16 mouse cellular contexts compared by ENCODE assay signal in the genomic region with DNA sequence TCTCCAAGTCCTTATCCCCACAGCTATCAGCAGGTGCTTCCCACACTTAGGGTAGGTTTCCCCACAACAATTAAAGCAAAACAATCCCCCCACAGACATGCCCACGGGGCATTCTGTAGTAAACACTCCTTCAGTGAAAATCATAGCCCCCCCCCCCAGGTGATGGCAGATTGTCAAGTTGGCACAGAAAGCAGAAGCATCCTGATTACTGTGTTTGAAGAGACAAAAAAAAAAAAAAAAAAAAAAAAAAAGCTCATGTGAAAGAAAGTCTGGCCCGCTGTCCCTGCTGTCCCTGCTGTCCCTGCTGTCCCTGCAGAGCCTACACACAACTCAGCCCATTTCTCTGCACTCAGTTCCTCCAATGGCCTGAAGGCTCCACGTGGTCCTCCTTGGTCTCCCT. TPM values are rescaled to one million over a fixed set of nuclear protein-coding genes. Genes with fewer than 3 reads are reported as not detected.
A peak's percentile ranks its signal among the peaks of the same experiment; 100 is the strongest.
DNase-seq lines count a peak whose midpoint lies in the region.
"Had no signal": no experiment of that assay in that cellular context is flagged by ENCODE, and none has a peak within 500 bp of the region (broad histone marks: within the 10 kb centered on the region; RNA-seq: fewer than 3 reads in every experiment).

No protein-coding gene starts in this region.

- peak; percentile 32 to 41 for DNase-seq in layer of hippocampus, postnatal 10 days (ENCODE audit: low spot score in 2 of 2)
- no peak for DNase-seq in layer of hippocampus, adult 9-10 months (ENCODE audit: low spot score)
- peak; percentile 39 for DNase-seq in right cerebral cortex, postnatal 4 days
- no peak for DNase-seq in right cerebral cortex, postnatal 25 days
- peak; percentile 54 for DNase-seq in forelimb bud, embryonic 11.5 days (ENCODE audit: low read depth, low spot score)
- no peak for DNase-seq in heart, adult 8-10 months (ENCODE audit: low spot score)
- DNase-seq: adrenal gland, adult 8-10 months; adrenal gland, postnatal 14 days; adrenal gland, postnatal 36 days; cerebellum, adult 11-12 months; cerebellum, adult 8-10 months; cerebellum, adult 9-11 months; cerebellum, postnatal 25 days; forebrain, postnatal 0 days had no signal

RNA-seq across cellular contexts. Expression of a gene that starts 1.7 kb away (rescaled TPM):
- under 1 TPM; 0.59 to 0.65 TPM for total RNA-seq in layer of hippocampus, postnatal 10 days (2021)
- total RNA-seq in heart, adult 8-10 months (2022), result not detected
- total RNA-seq: adrenal gland, adult 18-20 months; adrenal gland, adult 8-10 months; adrenal gland, postnatal 14 days; adrenal gland, postnatal 36 days; ES-E14 had no signal

RNA-seq across cellular contexts. Expression of a gene that starts 31.8 kb away (rescaled TPM):
- total RNA-seq in layer of hippocampus, postnatal 10 days (2021), result 1 to 10 TPM in 1 of 2 experiments, under 1 TPM in 1; 0.47 to 1.3 TPM
- total RNA-seq in heart, adult 8-10 months (2022), result not detected
- total RNA-seq: adrenal gland, postnatal 36 days; forebrain, postnatal 0 days had no signal

RNA-seq across cellular contexts. Expression of a gene that starts 39.1 kb away (rescaled TPM):
- under 1 TPM; 0.50 to 0.62 TPM for total RNA-seq in layer of hippocampus, postnatal 10 days (2021)
- 10 to 100 TPM; 11.8 to 18.1 (median 14.3) TPM for total RNA-seq in heart, adult 8-10 months (2022)

RNA-seq across cellular contexts. Expression of a gene that starts 51.7 kb away (rescaled TPM):
- total RNA-seq in layer of hippocampus, postnatal 10 days (2021), result 100 to 1,000 TPM; 333 to 335 TPM
- 100 to 1,000 TPM; 211 to 303 (median 290) TPM for total RNA-seq in heart, adult 8-10 months (2022)

Comparison
In these comparisons a context has a peak if more than half of its experiments do, and no peak if none do; other contexts are left out.
1. DNase-seq: peak in layer of hippocampus, postnatal 10 days (2 of 2), right cerebral cortex, postnatal 4 days (single experiment) and forelimb bud, embryonic 11.5 days (single experiment); none in layer of hippocampus, adult 9-10 months (single experiment), right cerebral cortex, postnatal 25 days (single experiment) and heart, adult 8-10 months (single experiment).
2. RNA of a gene that starts 39.1 kb away (total RNA-seq): 11.8 to 18.1 TPM in heart, adult 8-10 months; 0.50 to 0.62 TPM in layer of hippocampus, postnatal 10 days; every median in the first group is over 4 times any median in the second.